Mouse (Mus musculus) kidney, embryonic 14.5 days (tissue): Measurements from ENCODE around the gene Vcam1. TPM values are rescaled to one million over a fixed set of nuclear protein-coding genes. Genes with fewer than 3 reads are reported as not detected.

ENCODE experiments used
- ATAC-seq: fragments of 200-750 bp; cut with Nextera tagmentation; 2 replicates; pipeline ENCODE4 v1.8.0; 2017; ENCODE audit warnings: moderate number of reproducible peaks, mild to moderate bottlenecking, moderate TSS enrichment, moderate library complexity; ENCODE audit not compliant: low FRiP score, low TSS enrichment
- H3K27ac ChIP-seq: fragments of 300-500 bp; sonication (generic); 2 replicates; pipeline ENCODE4 v1.5.1; 2014; ENCODE audit warnings: low read depth, mild to moderate bottlenecking, low read length, moderate library complexity, mixed read lengths
- H3K27me3 ChIP-seq: fragments of 300-500 bp; sonication (generic); 2 replicates; pipeline ENCODE4 v1.6.1; 2014; ENCODE audit warnings: mild to moderate bottlenecking, low read length; ENCODE audit not compliant: control insufficient read depth, insufficient read depth
- H3K36me3 ChIP-seq: fragments of 300-500 bp; sonication (generic); 2 replicates; pipeline ENCODE4 v1.6.1; 2014; ENCODE audit warnings: low read length, mixed read lengths; ENCODE audit not compliant: control insufficient read depth, insufficient read depth
- H3K4me1 ChIP-seq: fragments of 300-500 bp; sonication (generic); 2 replicates; pipeline ENCODE4 v1.6.1; 2014; ENCODE audit warnings: low read length, mixed read lengths; ENCODE audit not compliant: control insufficient read depth, insufficient read depth
- H3K4me2 ChIP-seq: fragments of 300-500 bp; sonication (generic); replicated peaks from 2 replicates; pipeline ENCODE4 v1.6.1; 2014; ENCODE audit warnings: low read depth, mild to moderate bottlenecking, low read length
- H3K4me3 ChIP-seq: fragments of 300-500 bp; sonication (generic); 2 replicates; pipeline ENCODE4 v1.5.1; 2014; ENCODE audit warnings: mild to moderate bottlenecking, low read length
- H3K9ac ChIP-seq: fragments of 300-500 bp; sonication (generic); 2 replicates; pipeline ENCODE4 v1.6.1; 2014; ENCODE audit warnings: low read depth, mild to moderate bottlenecking, low read length, moderate library complexity
- H3K9me3 ChIP-seq: fragments of 300-500 bp; sonication (generic); 2 replicates; pipeline ENCODE4 v1.6.1; 2016; ENCODE audit warnings: low read length; ENCODE audit not compliant: control insufficient read depth
- WGBS: fragments of 180-500 bp; shearing (Covaris S2); extraction: QIAGEN DNeasy Blood & Tissue Kit; methylation state at CpG from one replicate; pipeline ENCODE4 v1.1.7; 2014; 5-methylcytosine and 5-hydroxymethylcytosine counted together
- polyA plus RNA-seq: library from polyadenylated mRNA; unstranded; fragments of >200 nt; fragmentation: Nextera tagmentation; extraction: Ambion mirVana; gene quantifications from 2 replicates; pipeline ENCODE4 v1.2.1, GENCODE M21; 2014

The Vcam1 gene
- polyA plus RNA-seq, 1 experiment from 2014 or later = 33.8 TPM

DNA sequence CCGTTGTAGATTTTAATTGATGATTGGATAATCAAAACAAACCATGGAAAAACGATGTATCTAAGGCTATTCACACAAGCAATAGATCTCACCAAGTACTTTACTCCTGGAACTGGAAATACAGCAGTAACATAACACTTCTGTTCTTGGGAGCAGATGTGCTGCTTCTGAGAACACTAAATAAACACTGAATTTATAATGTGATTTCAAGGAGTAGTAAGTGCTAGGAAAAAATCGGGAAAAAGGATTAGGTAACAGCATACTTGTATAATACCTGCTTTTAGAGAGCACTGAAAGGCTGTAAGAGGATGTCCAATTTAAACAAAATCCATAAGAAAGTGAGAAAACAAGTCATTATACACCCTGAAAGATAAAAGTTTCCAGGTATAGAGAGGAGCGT is 43.5 kb downstream of the Vcam1 start:
- H3K27ac ChIP-seq = no peak overlapping the region
- no peak for ATAC-seq
- no peaks in the 10 kb centered on the region for H3K4me1 ChIP-seq
- no peak overlapping the region for H3K4me2 ChIP-seq
- H3K4me3 ChIP-seq = no peak overlapping the region
- WGBS = 58% methylated on average over 4 of the region's 4 CpGs
- no peak overlapping the region for H3K9ac ChIP-seq
- H3K27me3 ChIP-seq = no peaks in the 10 kb centered on the region
- no peaks in the 10 kb centered on the region for H3K36me3 ChIP-seq
- peaks cover 3% of the 10 kb centered on the region; the same call in 1 of the 2 replicates for H3K9me3 ChIP-seq

DNA sequence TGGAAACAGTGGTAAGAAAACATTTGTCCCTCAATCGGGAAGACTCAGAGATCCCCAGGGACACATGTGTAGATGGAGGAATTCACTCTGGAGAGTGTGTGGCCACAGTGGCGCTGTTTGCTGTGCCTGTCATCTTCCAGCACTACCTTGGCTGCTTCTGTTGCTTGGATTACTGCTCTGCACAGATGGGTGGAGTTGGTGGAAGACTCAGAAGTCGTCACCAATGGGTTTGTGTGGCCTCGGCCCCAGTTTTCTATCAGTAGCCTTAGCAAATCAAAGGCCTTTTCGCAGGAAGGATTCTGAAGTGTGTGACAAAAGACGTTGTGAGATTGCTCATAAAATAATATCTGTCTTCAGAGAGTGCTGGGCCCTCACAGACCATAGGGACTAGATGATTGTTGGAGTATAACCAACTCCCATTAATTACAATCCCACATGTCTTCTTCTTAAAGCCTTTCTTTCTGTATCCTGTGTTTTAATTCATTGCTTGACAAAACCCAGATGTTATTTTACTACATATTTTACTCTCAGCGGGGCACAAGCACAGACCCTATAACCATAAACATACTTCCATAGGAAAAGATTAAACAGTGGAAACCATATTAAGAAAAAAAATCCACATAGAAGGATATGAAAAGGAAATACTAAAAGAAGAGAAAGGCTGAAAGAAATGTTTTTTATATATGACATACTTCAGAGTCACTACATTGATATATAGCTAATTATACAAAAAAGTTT is 48.4 kb downstream of the Vcam1 start:
- no peak overlapping the region for H3K4me3 ChIP-seq
- no peaks in the 10 kb centered on the region for H3K9me3 ChIP-seq
- peak overlapping the region; percentile 76 for H3K27ac ChIP-seq
- H3K9ac ChIP-seq = no peak overlapping the region
- 45% methylated on average over 7 of the region's 7 CpGs for WGBS
- H3K4me1 ChIP-seq = peaks cover 3% of the 10 kb centered on the region; the same call in 1 of the 2 replicates
- H3K36me3 ChIP-seq = no peaks in the 10 kb centered on the region
- H3K27me3 ChIP-seq = no peaks in the 10 kb centered on the region
- ATAC-seq = peak; percentile 67; the same call in 1 of the 2 replicates
- H3K4me2 ChIP-seq = no peak overlapping the region; the same call in 1 of the 2 replicates

DNA sequence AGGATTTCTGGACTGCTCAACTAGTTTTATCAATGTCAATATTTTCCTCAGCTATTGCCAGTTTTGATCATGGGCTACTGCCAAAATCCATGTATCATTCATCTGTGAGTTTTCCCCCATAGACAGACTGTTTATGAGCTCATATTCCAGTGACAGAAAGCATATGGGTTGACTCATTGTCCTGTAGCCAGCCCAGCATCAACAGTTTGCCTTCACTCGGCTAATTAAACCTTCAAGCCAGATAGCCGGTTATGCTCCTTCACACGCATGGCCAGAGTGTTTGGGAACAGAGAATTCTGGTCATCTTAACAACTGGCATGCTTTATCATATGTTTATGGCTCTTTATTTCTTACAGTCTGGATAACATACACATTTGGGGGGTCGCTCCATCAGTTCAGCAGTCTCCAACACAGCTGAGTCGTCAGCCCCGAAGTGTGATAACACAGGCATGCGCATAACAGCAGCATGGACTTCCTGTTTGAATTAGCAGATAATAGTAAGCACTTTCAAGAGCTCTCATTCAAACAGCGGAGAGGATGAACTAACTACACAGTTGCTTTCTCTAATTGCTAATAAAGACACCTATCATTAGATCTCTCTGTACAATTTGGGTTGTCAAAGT is 49.2 kb downstream of the Vcam1 start:
- Histone ChIP-seq H3K27me3 (no peaks in the 10 kb centered on the region), H3K27ac (peak overlapping the region; percentile 75), H3K9me3 (no peaks in the 10 kb centered on the region), H3K4me1 (peaks cover 3% of the 10 kb centered on the region; the same call in 1 of the 2 replicates), H3K4me3 (no peak overlapping the region), H3K9ac (no peak overlapping the region), H3K36me3 (no peaks in the 10 kb centered on the region), H3K4me2 (no peak overlapping the region; the same call in 1 of the 2 replicates)
- ATAC-seq = peak; percentile 76; the same call in 1 of the 2 replicates
- WGBS = 56% methylated on average over 8 of the region's 8 CpGs

DNA sequence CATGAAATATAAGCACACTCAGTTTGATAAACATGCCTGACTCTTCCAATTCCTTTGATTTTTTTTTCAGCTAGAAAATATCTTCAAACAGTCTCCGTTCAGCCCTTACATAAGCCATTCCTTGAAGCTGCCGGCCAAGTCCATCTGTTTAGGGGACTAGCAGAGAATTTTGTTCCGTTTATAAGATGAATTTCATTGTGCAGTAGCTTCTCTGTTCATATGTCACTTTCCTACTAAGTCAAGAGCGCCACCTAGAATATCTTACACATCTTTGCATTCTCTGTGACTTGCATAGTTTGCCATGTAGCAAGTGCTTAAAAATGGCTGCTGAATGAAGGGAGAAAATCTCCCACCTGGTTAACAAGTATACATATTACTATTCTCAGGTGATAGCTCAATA is 51.0 kb downstream of the Vcam1 start:
- no peak overlapping the region for H3K9ac ChIP-seq
- H3K9me3 ChIP-seq = no peaks in the 10 kb centered on the region
- H3K27me3 ChIP-seq = no peaks in the 10 kb centered on the region
- no peak overlapping the region for H3K27ac ChIP-seq
- H3K4me2 ChIP-seq = no peak overlapping the region
- H3K4me1 ChIP-seq = peaks cover 3% of the 10 kb centered on the region; the same call in 1 of the 2 replicates
- no peak overlapping the region for H3K4me3 ChIP-seq
- WGBS = 76% methylated on average over 4 of the region's 4 CpGs
- no peaks in the 10 kb centered on the region for H3K36me3 ChIP-seq
- no peak for ATAC-seq

DNA sequence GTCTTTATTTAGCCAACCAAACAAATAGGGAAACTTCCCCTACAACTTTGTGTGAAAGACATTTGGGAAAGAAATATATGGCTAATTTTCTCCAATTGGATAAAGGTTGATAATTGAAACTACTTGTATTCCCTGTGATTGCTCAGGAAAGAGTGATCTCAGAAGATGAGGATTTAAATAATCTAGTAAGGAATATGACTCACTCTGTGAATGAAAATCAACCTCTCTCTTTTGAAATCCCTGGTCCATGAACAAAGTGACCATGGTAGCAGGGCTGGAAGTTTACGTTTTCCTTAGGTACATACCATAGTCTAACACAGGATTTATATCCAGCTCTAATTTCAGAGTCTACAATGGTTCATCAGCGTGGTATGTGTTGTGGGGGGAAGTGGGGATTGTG is 52.7 kb downstream of the Vcam1 start:
- Histone ChIP-seq H3K27ac (no peak overlapping the region), H3K9ac (no peak overlapping the region), H3K4me2 (no peak overlapping the region), H3K27me3 (no peaks in the 10 kb centered on the region), H3K4me1 (peaks cover 3% of the 10 kb centered on the region; the same call in 1 of the 2 replicates), H3K9me3 (no peaks in the 10 kb centered on the region), H3K4me3 (no peak overlapping the region), H3K36me3 (no peaks in the 10 kb centered on the region)
- ATAC-seq = no peak
- WGBS = 31% methylated on average over 2 of the region's 2 CpGs

DNA sequence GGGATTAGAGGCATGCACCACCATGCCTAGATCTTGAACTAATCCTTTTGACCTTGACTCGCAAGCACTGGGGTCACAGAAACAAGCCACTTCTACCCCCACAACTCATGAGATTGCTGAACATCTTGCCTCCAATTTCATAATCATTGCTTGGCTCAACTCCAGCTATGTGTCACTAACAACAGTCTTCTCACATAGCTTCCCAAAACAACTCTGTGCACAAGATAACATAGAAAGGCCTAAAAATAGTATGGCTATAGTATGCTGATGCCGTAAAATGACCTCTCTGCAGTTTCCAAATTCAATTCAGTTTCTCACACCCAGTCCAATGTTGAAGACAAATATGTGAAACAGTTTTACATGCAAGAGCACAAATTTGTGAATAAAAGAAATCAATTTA is 56.9 kb downstream of the Vcam1 start:
- Histone ChIP-seq H3K27ac (no peak overlapping the region), H3K4me1 (peaks cover 3% of the 10 kb centered on the region; the same call in 1 of the 2 replicates), H3K4me2 (no peak overlapping the region), H3K36me3 (no peaks in the 10 kb centered on the region), H3K9ac (no peak overlapping the region), H3K9me3 (no peaks in the 10 kb centered on the region), H3K27me3 (no peaks in the 10 kb centered on the region), H3K4me3 (no peak overlapping the region)
- 79% methylated on average over 2 of the region's 2 CpGs for WGBS
- ATAC-seq = no peak

DNA sequence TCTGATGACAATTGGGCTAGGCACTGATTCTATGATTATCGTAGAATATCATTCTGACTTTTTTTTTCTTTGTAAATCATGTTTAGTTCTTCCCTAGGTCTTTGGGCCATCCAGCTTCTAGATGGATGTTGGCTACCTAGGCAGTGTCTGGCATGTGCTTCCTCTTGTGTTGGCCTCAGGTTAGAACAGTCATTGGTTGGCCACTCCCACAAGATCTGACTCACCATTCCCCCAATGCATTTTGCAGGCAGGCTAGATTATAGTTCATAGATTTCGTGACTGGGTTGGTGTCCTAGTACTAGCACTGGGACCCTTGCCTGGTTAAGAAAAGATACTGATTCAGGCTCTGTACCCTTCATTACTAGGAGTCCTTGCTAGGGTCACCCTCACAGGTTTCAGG is 67.3 kb downstream of the Vcam1 start:
- Histone ChIP-seq H3K4me3 (no peak overlapping the region), H3K27ac (no peak overlapping the region), H3K9me3 (no peaks in the 10 kb centered on the region), H3K4me1 (no peaks in the 10 kb centered on the region), H3K9ac (no peak overlapping the region), H3K27me3 (no peaks in the 10 kb centered on the region), H3K4me2 (no peak overlapping the region), H3K36me3 (no peaks in the 10 kb centered on the region)
- WGBS = 91% methylated on average over 2 of the region's 2 CpGs
- ATAC-seq = no peak

DNA sequence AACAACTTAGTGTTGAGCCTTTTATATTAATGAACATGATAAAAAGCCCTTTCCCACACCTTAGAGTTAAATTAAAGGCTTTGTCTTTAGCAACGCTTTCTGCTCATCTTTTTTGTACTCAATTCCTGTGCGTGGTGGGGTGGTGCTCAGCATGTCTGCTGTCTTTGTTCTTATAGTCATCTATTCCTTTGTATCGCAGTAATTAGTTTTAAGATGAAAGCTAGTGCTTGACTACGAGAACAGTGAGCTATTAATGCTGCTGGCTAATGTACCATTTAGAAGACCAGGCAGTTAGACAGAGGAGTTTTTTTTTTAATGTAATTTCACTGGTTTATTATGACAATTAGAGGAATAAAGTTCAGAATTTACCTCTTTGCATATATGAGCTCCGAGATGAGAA is 69.2 kb downstream of the Vcam1 start:
- Histone ChIP-seq H3K9me3 (no peaks in the 10 kb centered on the region), H3K27me3 (no peaks in the 10 kb centered on the region), H3K27ac (no peak overlapping the region), H3K4me3 (no peak overlapping the region), H3K36me3 (no peaks in the 10 kb centered on the region), H3K4me2 (no peak overlapping the region), H3K4me1 (no peaks in the 10 kb centered on the region), H3K9ac (no peak overlapping the region)
- no peak for ATAC-seq
- WGBS = 81% methylated on average over 5 of the region's 5 CpGs
